Mouse (Mus musculus) limb, embryonic 14.5 days (tissue): ENCODE measurements at regions not wholly inside any gene's neighbourhood (a gene's known extent, or its start where the extent isn't known, plus 50 kb on each side); places are given as distances from the start of the nearest gene placed in this dataset.

ENCODE experiments used
- ATAC-seq: fragments of 200-750 bp; cut with Nextera tagmentation; 2 replicates; pipeline ENCODE4 v1.8.0; 2017; ENCODE audit warnings: low read depth, moderate number of reproducible peaks, moderate TSS enrichment; ENCODE audit not compliant: low FRiP score
- DNase-seq: peaks from one replicate; pipeline ENCODE4 v3.0.0-alpha.2; 2015; ENCODE audit warnings: low spot score
- H3K27ac ChIP-seq: fragments of 300-500 bp; sonication (generic); replicated peaks from 2 replicates; pipeline ENCODE4 v1.5.1; 2014; ENCODE audit warnings: low read depth, mild to moderate bottlenecking, low read length, moderate library complexity, mixed read lengths
- H3K27me3 ChIP-seq: fragments of 300-500 bp; sonication (generic); 2 replicates; pipeline ENCODE4 v1.6.1; 2014; ENCODE audit warnings: low read length, mixed read lengths; ENCODE audit not compliant: control insufficient read depth, insufficient read depth
- H3K36me3 ChIP-seq: fragments of 300-500 bp; sonication (generic); 2 replicates; pipeline ENCODE4 v1.6.1; 2014; ENCODE audit warnings: mild to moderate bottlenecking, low read length, moderate library complexity, mixed read lengths; ENCODE audit not compliant: control insufficient read depth, insufficient read depth
- H3K4me1 ChIP-seq: fragments of 300-500 bp; sonication (generic); 2 replicates; pipeline ENCODE4 v1.6.1; 2014; ENCODE audit warnings: antibody characterized with exemption, low read length, mixed read lengths; ENCODE audit not compliant: control insufficient read depth, insufficient read depth
- H3K4me2 ChIP-seq: fragments of 300-500 bp; sonication (generic); replicated peaks from 2 replicates; pipeline ENCODE4 v1.6.1; 2014; ENCODE audit warnings: low read depth, mild to moderate bottlenecking, low read length, moderate library complexity; ENCODE audit not compliant: severe bottlenecking
- H3K4me3 ChIP-seq: fragments of 300-500 bp; sonication (generic); replicated peaks from 2 replicates; pipeline ENCODE4 v1.5.1; 2014; ENCODE audit warnings: low read length
- H3K9ac ChIP-seq: fragments of 300-500 bp; sonication (generic); 2 replicates; pipeline ENCODE4 v1.6.1; 2014; ENCODE audit warnings: mild to moderate bottlenecking, low read depth, low read length, moderate library complexity; ENCODE audit not compliant: severe bottlenecking
- H3K9me3 ChIP-seq: fragments of 300-500 bp; sonication (generic); 2 replicates; pipeline ENCODE4 v1.6.1; 2016; ENCODE audit warnings: low read length; ENCODE audit not compliant: control insufficient read depth
- POLR2A ChIP-seq: fragments of 200-500 bp; IDR thresholded peaks from 2 replicates; pipeline ENCODE4 v1.8.0; 2012; ENCODE audit warnings: inconsistent platforms, mild to moderate bottlenecking, moderate library complexity, borderline replicate concordance; ENCODE audit not compliant: insufficient read depth, insufficient read length; ENCODE audit errors: extremely low read depth
- WGBS: fragments of 180-500 bp; shearing (Covaris S2); extraction: QIAGEN DNeasy Blood & Tissue Kit; methylation state at CpG from one replicate; pipeline ENCODE4 v1.1.7; 2014; 5-methylcytosine and 5-hydroxymethylcytosine counted together

GRCm38 (mm10) chr16:12960885-12961284, 148.6 kb upstream of the Ercc4 start:
- no peak for DNase-seq
- no peak for TF ChIP-seq POLR2A
- Histone ChIP-seq H3K4me3 (no peak overlapping the region), H3K4me1 (no peaks in the 10 kb centered on the region), H3K36me3 (no peaks in the 10 kb centered on the region), H3K9ac (no peak overlapping the region), H3K9me3 (no peaks in the 10 kb centered on the region), H3K27ac (no peak overlapping the region), H3K27me3 (no peaks in the 10 kb centered on the region), H3K4me2 (no peak overlapping the region)
- no peak for ATAC-seq
- 56% methylated on average over 5 of the region's 5 CpGs for WGBS

DNA sequence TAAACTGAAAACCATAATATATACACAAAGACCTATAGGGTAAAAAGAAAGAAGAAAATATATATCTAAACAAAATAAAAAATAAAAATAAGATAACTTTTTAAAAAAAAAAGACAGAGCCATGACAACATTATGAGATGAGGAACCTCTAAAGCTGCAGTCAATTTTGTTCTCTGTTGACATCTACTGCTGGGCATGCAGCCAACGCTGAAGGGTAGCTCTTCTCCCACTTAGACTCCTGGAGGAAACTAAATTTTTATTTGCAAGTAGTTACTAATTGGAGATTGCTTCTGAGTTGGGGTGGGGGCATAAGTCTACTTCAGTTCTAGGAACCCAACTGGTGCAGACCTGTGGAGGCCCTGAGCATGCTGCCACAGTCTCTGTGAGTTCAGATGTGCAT, 126.8 kb upstream of the Ercc4 start:
- WGBS = 71% methylated on average over 1 of the region's 1 CpGs
- no peak overlapping the region for H3K4me3 ChIP-seq
- no peaks in the 10 kb centered on the region for H3K36me3 ChIP-seq
- ATAC-seq = no peak
- no peaks in the 10 kb centered on the region for H3K9me3 ChIP-seq
- no peak overlapping the region for H3K4me2 ChIP-seq
- H3K4me1 ChIP-seq = no peaks in the 10 kb centered on the region
- no peak overlapping the region for H3K9ac ChIP-seq
- no peak for DNase-seq
- H3K27me3 ChIP-seq = no peaks in the 10 kb centered on the region
- no peak for TF ChIP-seq POLR2A
- no peak overlapping the region for H3K27ac ChIP-seq

GRCm38 (mm10) chr16:13001288-13001880, 108.1 kb upstream of the Ercc4 start:
- Histone ChIP-seq H3K36me3 (no peaks in the 10 kb centered on the region), H3K9me3 (no peaks in the 10 kb centered on the region), H3K4me3 (no peak overlapping the region), H3K4me1 (no peaks in the 10 kb centered on the region), H3K4me2 (no peak overlapping the region), H3K27ac (no peak overlapping the region), H3K27me3 (no peaks in the 10 kb centered on the region), H3K9ac (no peak overlapping the region)
- TF ChIP-seq POLR2A = no peak
- 67% methylated on average over 1 of the region's 1 CpGs for WGBS
- ATAC-seq (no peak), DNase-seq (no peak)

DNA sequence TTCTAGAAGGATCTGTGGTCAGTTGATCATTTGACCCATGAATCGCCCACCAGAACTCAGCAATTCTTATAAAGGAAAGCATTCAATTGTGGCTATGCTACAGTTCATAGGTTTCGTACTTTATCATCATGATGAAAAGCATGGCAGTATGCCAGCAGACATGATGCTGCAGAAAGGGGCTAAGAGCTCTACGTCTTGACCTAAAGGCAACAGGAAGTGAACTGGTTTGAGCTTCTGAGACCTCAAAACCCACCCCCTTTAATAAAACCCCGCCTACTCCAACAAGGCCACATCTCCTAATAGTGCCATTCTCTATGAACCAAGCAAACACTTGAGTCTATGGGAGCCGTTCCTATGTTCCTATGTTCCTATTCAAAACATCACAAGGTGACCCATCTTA, 96.6 kb upstream of the Ercc4 start:
- Histone ChIP-seq H3K27ac (no peak overlapping the region), H3K4me1 (no peaks in the 10 kb centered on the region), H3K9ac (no peak overlapping the region), H3K9me3 (no peaks in the 10 kb centered on the region), H3K27me3 (no peaks in the 10 kb centered on the region), H3K36me3 (no peaks in the 10 kb centered on the region), H3K4me2 (no peak overlapping the region), H3K4me3 (no peak overlapping the region)
- ATAC-seq (no peak), DNase-seq (no peak)
- TF ChIP-seq POLR2A = no peak
- WGBS = 84% methylated on average over 5 of the region's 5 CpGs

DNA sequence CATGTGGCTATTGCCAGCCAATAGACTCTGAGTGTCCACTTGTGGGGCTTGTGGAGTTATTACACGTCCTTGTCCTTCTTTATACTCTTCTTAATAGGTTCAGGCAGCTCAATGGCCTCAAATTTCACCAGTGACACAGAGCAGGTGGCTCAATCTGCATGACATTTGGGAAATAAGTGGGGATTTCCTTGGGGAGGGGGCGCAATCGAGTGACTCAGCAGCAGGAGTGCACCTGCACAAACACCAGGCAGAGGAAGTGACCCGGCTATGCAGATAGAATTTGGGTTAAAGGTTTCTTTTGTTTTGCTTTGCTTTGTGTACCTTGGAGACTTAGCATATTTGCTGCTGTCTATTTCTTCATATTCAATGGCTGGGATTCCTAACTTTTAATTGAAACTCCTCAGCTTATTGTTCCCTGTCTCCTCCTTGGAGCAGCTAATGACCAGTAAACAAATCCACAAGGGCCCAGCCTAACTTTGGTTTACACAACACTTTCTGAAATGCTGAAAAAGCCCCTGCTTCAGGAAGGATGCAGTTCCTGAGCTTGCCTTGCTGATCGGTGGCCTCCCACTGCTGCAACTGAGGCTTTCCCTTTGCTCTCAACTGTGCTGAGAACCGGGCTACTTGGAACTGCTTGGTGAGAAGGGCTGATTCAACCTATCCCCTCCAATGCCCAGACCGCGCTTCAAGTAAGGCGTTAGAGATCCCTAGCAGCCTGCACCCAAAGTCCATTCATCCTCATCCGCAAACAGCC, 95.4 kb upstream of the Ercc4 start:
- Histone ChIP-seq H3K9me3 (no peaks in the 10 kb centered on the region), H3K9ac (no peak overlapping the region), H3K27me3 (no peaks in the 10 kb centered on the region), H3K36me3 (no peaks in the 10 kb centered on the region), H3K4me1 (no peaks in the 10 kb centered on the region), H3K4me3 (no peak overlapping the region), H3K4me2 (no peak overlapping the region), H3K27ac (no peak overlapping the region)
- TF ChIP-seq POLR2A = no peak
- ATAC-seq (0 out of 2 replicates have a peak, but pooled peaks have one; percentile 34), DNase-seq (no peak)
- WGBS = 57% methylated on average over 10 of the region's 10 CpGs
